Mouse (Mus musculus): ENCODE results near the gene Vsir. TPM values are rescaled to one million over a fixed set of nuclear protein-coding genes. Genes with fewer than 3 reads are reported as not detected.

The Vsir gene
- total RNA-seq, 1 experiment from 2014 or later = 11.3 TPM

GRCm38 (mm10) chr10:60388332-60388731 is 41.7 kb downstream of the Vsir start:
- DNase-seq = no peak

GRCm38 (mm10) chr10:60389447-60389865 is 42.8 kb downstream of the Vsir start:
- no peak for DNase-seq

DNA sequence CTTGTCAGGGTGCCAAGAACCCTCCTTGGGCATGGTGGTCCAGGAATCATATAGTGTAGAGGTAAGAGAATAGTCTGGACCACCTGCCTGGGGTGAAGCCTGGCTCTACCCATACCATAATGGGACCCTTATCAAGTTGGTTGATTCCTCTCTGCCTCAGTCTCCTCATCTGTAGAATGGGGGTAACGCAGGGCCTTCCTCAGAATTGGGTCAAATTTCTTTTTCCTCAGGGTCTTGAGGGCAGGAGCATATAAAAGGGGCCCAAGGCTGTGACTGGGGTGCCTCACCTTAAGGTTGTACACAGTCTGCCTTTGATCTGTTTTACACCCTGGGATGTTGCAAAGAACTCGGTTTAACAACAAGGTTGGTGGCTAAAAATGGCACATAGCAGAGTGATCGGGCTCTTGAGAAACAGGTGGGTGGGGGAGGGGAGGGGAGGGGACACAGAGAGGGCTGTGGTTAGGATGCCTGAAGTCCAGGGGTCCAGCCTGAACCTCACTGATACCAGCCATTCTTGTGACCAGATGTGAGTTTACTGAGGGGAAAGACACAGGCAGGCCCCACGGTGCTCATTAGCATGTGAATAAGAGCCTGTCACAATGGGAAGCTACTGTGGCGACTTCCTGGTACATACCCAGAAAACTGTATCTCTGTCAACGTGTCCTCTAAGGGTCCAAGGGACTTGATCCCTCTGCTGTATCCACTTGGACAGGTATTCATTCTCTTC is 43.7 kb downstream of the Vsir start:
- DNase-seq = no peak

DNA sequence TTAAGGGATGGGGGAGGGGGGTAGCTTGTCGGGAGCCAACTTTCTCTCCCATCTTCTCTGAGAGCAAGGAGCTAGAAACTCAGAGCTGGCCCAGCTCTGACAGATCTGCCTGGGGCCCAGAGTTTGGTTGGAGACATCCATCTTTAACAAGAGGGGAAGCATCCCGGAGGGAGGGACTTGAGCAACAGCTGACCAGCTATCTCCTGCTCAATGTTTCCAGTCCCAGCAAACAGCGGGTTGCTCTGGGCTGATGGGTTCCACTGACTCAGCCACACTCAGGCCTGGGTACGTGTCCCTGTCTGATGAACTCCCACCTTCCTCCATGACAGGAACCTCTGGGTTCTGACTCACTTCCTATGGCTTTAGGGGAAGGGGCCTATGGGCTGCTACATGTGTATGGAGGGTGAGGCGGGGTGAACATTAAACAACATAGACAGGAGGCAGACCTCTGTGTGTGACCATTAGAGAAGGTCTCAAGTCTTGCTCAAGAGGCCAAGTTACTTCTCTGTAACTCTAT is 44.3 kb downstream of the Vsir start:
- DNase-seq = no peak

DNA sequence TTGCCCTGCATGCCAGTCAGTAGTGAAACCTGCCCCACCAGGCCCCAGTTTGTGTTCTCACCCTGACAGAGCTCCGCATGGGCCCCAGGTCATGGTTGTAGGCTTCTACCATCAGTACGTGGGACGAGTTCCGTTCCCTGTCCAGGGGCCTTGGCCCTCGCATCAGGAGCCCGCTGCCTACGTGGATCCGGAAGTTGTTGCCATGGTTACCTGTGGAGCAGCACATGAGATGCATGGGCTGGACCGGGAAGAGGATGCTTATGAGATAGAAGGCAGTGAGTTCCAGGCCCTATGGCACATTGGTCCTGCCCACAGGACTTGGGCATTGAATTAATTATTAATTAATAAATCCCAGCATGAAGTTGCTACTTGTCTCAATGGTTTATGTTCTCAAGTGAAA is 45.0 kb downstream of the Vsir start:
- DNase-seq = no peak

DNA sequence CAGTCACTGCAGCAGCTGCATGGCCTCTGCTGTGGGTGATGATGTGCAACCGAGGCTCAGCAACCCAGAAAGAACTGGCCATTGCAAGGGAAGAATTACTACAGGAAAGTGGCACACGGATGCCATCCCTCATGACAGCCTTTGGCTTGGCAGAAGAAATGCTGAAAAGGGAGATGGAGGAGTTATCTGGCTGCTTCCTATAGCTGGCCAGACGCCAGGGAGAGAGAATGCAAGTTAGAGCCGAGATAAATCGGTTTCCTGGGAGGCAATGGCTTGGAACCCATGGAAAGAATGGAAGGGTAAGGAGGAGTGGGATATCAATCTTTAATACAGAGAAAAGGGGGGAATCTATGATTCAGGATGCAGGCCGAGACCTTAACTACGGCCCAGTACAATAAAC is 48.3 kb downstream of the Vsir start:
- DNase-seq = no peak

DNA sequence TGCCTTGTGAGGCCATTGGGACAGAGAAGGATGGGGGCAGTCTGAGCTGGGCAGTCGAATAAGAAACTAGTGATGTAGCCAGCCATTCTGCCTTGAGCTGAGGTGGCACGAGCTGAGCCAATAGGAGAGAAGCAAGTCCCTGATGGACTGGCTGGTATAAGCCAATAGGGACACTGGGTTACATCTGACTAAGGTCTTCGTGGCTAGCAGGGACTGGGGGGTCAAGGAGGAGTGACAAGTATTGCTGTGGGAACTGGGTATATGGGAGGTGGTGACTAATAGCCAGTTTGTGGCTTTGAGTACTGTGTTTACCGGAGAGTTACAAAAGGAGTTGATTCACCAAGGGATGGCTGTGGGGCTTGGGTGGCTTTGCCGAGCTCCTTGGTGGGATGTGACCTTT is 49.0 kb downstream of the Vsir start:
- DNase-seq = no peak

GRCm38 (mm10) chr10:60398051-60398814 is 51.6 kb downstream of the Vsir start:
- DNase-seq = no peak

DNA sequence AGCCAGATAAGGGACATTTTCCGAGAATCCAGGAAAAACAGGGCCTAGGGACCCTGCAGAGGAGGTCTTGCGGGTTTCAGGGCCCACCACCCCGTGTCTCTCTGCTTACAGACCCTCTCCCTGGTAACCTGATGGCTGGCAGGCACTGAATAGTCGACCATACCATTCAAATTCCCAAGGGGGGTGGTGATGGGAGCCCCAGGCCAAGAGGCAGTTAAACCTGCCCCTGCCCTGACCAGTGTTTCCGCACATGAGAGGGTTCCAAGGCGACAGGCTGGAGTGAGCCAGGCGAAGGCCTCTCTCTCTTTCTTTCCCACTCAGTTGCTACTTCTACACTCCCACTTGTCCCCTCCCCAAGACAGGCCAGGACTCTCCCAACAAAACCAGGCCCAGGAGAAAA is 52.8 kb downstream of the Vsir start, which contains the start of gene Gm17455:
Gm17455 (plus strand) TSS at position 278 of the 400 bp plus-strand sequence.
- DNase-seq = no peak

DNA sequence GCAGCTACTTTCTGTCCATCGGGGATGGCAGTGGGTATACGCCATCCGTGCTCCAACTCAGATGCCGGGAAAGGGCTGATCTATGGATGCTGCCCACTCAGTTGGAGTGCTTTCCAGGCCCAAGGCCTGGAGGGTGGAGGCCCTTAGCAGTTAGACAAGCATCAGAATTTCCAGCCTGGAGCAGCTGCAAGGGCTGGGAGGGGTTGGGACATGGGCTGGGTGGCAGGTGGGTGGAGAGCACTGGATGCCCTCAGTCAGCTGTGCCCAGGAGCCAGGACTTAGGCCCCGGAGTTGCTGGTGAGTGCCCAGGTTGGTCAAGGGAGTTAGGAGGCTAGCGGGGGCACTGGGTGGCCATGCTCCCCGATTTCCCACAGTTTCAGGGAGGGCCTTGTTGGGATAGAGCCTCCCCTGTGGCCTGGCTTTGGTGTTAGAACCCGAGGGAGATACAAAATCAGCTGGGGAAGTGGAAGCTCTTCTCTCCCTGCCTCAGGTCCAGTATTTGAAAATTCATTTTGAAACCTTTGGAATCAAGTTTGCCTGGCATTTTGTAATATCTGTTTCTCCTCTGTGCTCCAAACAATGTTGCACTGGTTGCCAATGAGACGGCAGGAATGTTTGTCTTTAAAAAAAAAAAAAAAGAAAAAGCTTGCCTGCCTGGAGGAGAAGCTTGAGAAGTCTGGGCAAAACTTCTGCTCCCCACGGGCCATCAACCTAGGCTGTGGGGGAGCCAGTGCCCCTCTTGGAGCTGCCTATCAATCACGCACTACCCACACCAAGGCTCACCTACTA is 54.0 kb downstream of the Vsir start:
- DNase-seq = no peak

DNA sequence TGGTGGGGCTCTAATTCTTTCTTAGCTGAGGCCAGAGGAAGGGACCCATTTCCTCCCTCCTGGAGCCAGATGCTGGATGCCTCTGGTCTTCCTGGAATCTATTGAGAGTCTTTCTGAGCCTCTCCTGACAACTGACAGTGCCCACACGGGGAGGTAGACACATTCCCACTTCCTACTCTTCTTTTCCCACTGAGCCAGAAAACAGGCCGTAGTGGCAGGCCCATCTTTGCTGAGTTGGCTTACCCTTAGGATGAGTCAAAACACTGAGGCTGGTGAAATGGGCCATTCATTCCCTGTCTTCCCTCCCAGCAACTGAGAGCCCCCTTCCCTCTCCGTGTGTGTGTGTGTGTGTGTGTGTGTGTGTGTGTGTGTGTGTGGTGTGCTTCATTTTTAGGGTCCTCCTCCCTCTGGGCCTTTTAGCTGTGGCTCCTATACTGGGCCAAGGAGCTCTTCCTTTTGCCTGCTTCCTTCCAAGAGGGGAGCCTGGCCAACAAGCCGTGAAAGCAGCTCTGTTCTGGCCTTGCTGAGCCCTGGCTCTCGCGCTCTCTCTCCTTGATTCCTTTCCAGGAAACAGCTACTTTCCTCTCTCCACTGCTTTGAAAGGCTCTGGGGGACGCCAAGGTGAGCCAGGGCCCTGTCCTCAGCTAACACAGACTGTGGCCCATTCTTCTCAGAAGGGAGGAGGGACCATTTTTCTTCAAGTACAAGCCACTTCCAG is 59.0 kb downstream of the Vsir start:
- DNase-seq = no peak

GRCm38 (mm10) chr10:60407831-60408230 is 61.2 kb downstream of the Vsir start:
- peak; percentile 64 for DNase-seq

DNA sequence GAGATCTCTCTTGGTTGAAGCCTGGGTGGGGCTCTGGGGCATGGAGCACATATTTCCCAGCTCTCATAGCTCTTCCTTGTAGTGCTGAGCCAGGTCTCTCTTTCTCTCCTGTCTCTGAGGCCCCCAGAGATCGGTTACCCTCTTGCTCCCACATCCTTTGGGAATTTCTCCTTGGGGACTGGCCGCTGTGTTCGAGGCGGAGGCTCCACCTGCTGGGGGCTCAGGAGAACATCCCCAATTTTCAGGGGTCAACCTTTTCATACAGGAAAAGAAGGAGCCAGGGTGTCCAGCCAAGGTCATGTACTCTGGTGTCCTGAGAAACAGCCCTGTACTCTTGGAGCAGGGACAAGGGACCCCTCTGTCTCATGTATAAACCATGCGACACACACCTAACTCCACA is 65.1 kb downstream of the Vsir start:
- peak; percentile 15 for DNase-seq

DNA sequence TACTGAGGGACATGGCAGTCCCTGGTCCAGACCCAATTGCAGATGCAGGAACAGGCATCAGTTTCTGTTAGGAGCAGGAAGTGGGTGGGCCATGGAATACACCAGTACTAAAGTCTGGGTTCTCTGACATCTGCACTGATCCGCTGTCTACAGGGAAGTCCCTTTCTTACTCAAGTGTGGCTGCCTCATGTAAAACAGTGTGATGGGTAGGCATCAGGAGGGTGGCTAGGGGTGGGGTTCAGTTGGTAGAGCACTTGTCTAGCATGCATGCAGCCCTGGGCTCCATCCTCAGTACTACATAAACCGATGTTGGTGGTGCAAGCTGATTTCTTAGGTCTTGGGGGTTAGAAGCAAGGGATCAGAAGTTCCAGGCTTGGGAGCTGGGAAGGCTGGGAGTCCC is 67.1 kb downstream of the Vsir start:
- no peak for DNase-seq

GRCm38 (mm10) chr10:60417041-60417440 is 70.4 kb downstream of the Vsir start:
- DNase-seq = no peak

- peak; percentile 73 for DNase-seq
Observed at GRCm38 (mm10) chr10:60418137-60418536, 71.5 kb downstream of the Vsir start.

DNA sequence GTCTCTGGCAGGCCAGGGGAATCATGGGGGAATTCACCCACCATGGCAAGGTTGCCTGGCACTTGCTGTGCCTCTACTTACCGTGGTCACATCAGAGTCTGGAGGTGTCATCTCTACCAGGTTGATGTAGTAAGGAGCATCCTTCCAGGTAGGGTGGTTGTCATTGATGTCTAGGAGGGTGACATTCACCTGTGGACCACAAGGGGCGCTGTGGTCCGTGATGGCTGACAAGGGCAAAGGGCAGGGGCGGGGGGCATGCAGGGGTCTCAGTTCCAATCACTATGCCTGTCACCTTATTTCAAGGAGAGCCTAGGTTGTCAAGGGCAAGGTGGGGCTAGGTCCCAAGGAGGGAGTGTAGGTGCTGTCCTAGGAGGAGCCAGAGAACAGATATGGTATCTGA is 73.0 kb downstream of the Vsir start:
- DNase-seq = no peak

Other genes with a start within 250 kb of the Vsir start
- gene Spock2, start 240.6 kb upstream of the Vsir start, total RNA-seq (2021) = 27.3 and 35.2 TPM in 2 replicates
- 0.85 and 1.7 TPM in 2 replicates for gene Chst3, start 127.6 kb upstream of the Vsir start, total RNA-seq (2021)
- gene Psap, start 69.2 kb upstream of the Vsir start, total RNA-seq (2021) = 910 and 984 TPM in 2 replicates
- not detected in 2 replicates for gene Gm17455, start 52.9 kb downstream of the Vsir start, total RNA-seq (2021)